Comparison of ENCODE assay signal across 8 mouse cellular contexts in genomic region chr4:131920141-131920594, GRCm38 (mm10). TPM values are rescaled to one million over a fixed set of nuclear protein-coding genes. Genes with fewer than 3 reads are reported as not detected.
DNase-seq lines count a peak whose midpoint lies in the region; ATAC-seq and TF ChIP-seq lines count a peak whose summit lies in the region.

No protein-coding gene starts in this region.

- no peak for TF ChIP-seq EP300 in ES-Bruce4 (IDR thresholded peaks at IDR 0.05; ENCODE audit: insufficient read depth, low read depth, low read length)
- no peak for TF ChIP-seq EP300 in heart, adult 2 months (IDR thresholded peaks at IDR 0.05; ENCODE audit: insufficient read depth, low read depth, low read length)

- H3K9me3 ChIP-seq in ES-Bruce4 (replicated peaks; ENCODE audit: control insufficient read depth, insufficient read depth, low read length, poor library complexity, severe bottlenecking), result no peaks in the 10 kb centered on the region
- H3K9me3 ChIP-seq in kidney, embryonic 14.5 days (ENCODE audit: control insufficient read depth, low read length), result no peaks in the 10 kb centered on the region

- DNase-seq in brain, embryonic 14.5 days (ENCODE audit: low read depth), result peak; percentile 40
- peak in 1 of 2 experiments; percentile 83 for DNase-seq in heart, adult 2 months
- DNase-seq in lung, postnatal 10 days, result peak; percentile 71
- DNase-seq in urinary bladder, postnatal 4 days (ENCODE audit: low spot score in 2 of 2), result peak; percentile 46 to 78
- DNase-seq in spleen, postnatal 14 days (ENCODE audit: low spot score in 2 of 2), result no peak
- DNase-seq in c-Kit-positive CD71-positive TER-119-positive erythroid progenitor cells, embryonic 14.5 days (ENCODE audit: low spot score), result no peak

- no peak for TF ChIP-seq POLR2A in ES-Bruce4 (IDR thresholded peaks at IDR 0.05; ENCODE audit: insufficient read depth, low read length)
- no peak for TF ChIP-seq POLR2A in brain, embryonic 14.5 days (IDR thresholded peaks at IDR 0.05; ENCODE audit: borderline replicate concordance, extremely low read depth, insufficient read depth, insufficient read length, poor library complexity, severe bottlenecking)
- TF ChIP-seq POLR2A in heart, adult 2 months (IDR thresholded peaks at IDR 0.05; ENCODE audit: insufficient read depth, low read depth, low read length), result 0 out of 2 replicates have a peak, but pooled peaks have one; percentile 33

- TF ChIP-seq CTCF in ES-Bruce4 (IDR thresholded peaks at IDR 0.05; ENCODE audit: low read depth, low read length), result no peak
- no peak for TF ChIP-seq CTCF in brain, embryonic 14.5 days (IDR thresholded peaks at IDR 0.05; ENCODE audit: borderline replicate concordance, extremely low read depth, insufficient read depth, insufficient read length)
- no peak for TF ChIP-seq CTCF in heart, adult 2 months (IDR thresholded peaks at IDR 0.05)

- no peaks in the 10 kb centered on the region for H3K4me1 ChIP-seq in ES-Bruce4 (ENCODE audit: control insufficient read depth, insufficient read depth, low read length)
- peaks cover 12% of the 10 kb centered on the region for H3K4me1 ChIP-seq in heart, adult 2 months (ENCODE audit: control insufficient read depth, insufficient read depth, low read length)
- H3K4me1 ChIP-seq in kidney, embryonic 14.5 days (ENCODE audit: control insufficient read depth, insufficient read depth, low read length), result peaks cover 55% of the 10 kb centered on the region

- peaks cover 11% of the 10 kb centered on the region for H3K27me3 ChIP-seq in ES-Bruce4 (ENCODE audit: control insufficient read depth, insufficient read depth, low read length, poor library complexity, severe bottlenecking)
- H3K27me3 ChIP-seq in heart, adult 2 months (ENCODE audit: control insufficient read depth, insufficient read depth, low read length), result no peaks in the 10 kb centered on the region
- peaks cover 27% of the 10 kb centered on the region for H3K27me3 ChIP-seq in kidney, embryonic 14.5 days (ENCODE audit: control insufficient read depth, insufficient read depth, low read length)

- no peak overlapping the region for H3K27ac ChIP-seq in ES-Bruce4 (ENCODE audit: insufficient read depth, low read length)
- peak overlapping the region; percentile 84 for H3K27ac ChIP-seq in heart, adult 2 months
- H3K27ac ChIP-seq in kidney, embryonic 14.5 days (ENCODE audit: low read depth, low read length), result peak overlapping the region; percentile 38; the same call in 1 of the 2 replicates

- H3K4me2 ChIP-seq in kidney, embryonic 14.5 days (replicated peaks; ENCODE audit: low read depth, low read length), result peak overlapping the region; percentile 89

- WGBS in heart, adult 2 months, result 11% methylated on average over 48 of the region's 51 CpGs
- WGBS in kidney, embryonic 14.5 days, result 2% methylated on average over 49 of the region's 51 CpGs

- intact Hi-C loops in heart, adult 2 months (cut with DNase I), result no loop called here

- peak overlapping the region; percentile 66 for H3K9ac ChIP-seq in ES-Bruce4 (ENCODE audit: low read depth, poor library complexity, severe bottlenecking)
- H3K9ac ChIP-seq in heart, adult 2 months (ENCODE audit: low read depth, low read length), result peak overlapping the region; percentile 78
- H3K9ac ChIP-seq in kidney, embryonic 14.5 days (ENCODE audit: low read depth, low read length), result peak overlapping the region; percentile 77

- H3K79me2 ChIP-seq in heart, adult 2 months (replicated peaks; ENCODE audit: control insufficient read depth, insufficient read depth, low read length), result no peaks in the 10 kb centered on the region

- peak overlapping the region; percentile 42 for H3K4me3 ChIP-seq in ES-Bruce4 (ENCODE audit: low read depth, low read length)
- H3K4me3 ChIP-seq in heart, adult 2 months, result peak overlapping the region; percentile 75
- peak overlapping the region; percentile 60 for H3K4me3 ChIP-seq in kidney, embryonic 14.5 days (ENCODE audit: low read length)

- no peak for ATAC-seq in kidney, embryonic 14.5 days (ENCODE audit: low FRiP score, low TSS enrichment)

- no peaks in the 10 kb centered on the region for H3K36me3 ChIP-seq in ES-Bruce4 (ENCODE audit: control insufficient read depth, insufficient read depth, low read length, poor library complexity, severe bottlenecking)
- no peaks in the 10 kb centered on the region for H3K36me3 ChIP-seq in heart, adult 2 months (ENCODE audit: control insufficient read depth, insufficient read depth, low read length)
- H3K36me3 ChIP-seq in kidney, embryonic 14.5 days (ENCODE audit: control insufficient read depth, insufficient read depth, low read length), result peaks cover 12% of the 10 kb centered on the region

RNA-seq across cellular contexts. Expression of gene Tmem200b, which starts 1.4 kb away (rescaled TPM):
- not detected in 2 replicates for polyA plus RNA-seq in ES-Bruce4 (2011; ENCODE audit: insufficient read depth, insufficient read length, low read depth, missing spikeins)
- polyA plus RNA-seq in brain, embryonic 14.5 days (2012; rRNA removed), result 1.0 and 1.1 TPM in 2 replicates
- total RNA-seq in heart, adult 2 months (2021), result 1 to 10 TPM; 7.3 to 7.4 TPM
- 6.9 and 10.4 TPM in 2 replicates for polyA plus RNA-seq in heart, adult 2 months (2012; rRNA removed)
- 1.8 and 2.1 TPM in 2 replicates for polyA plus RNA-seq in kidney, embryonic 14.5 days (2014; fragmentation: Nextera tagmentation; extraction: Ambion mirVana)

RNA-seq across cellular contexts. Expression of gene Srsf4, which starts 46.8 kb away (rescaled TPM):
- 71.4 and 74.5 TPM in 2 replicates for polyA plus RNA-seq in ES-Bruce4 (2011; ENCODE audit: insufficient read depth, insufficient read length, low read depth, missing spikeins)
- 93.0 and 117 TPM in 2 replicates for polyA plus RNA-seq in brain, embryonic 14.5 days (2012; rRNA removed)
- total RNA-seq in heart, adult 2 months (2021), result 10 to 100 TPM; 31.9 to 34.9 TPM
- 20.4 and 22.4 TPM in 2 replicates for polyA plus RNA-seq in heart, adult 2 months (2012; rRNA removed)
- 82.4 and 118 TPM in 2 replicates for polyA plus RNA-seq in kidney, embryonic 14.5 days (2014; fragmentation: Nextera tagmentation; extraction: Ambion mirVana)

Comparison
In these comparisons a context has a peak if more than half of its experiments do, and no peak if none do; other contexts are left out.
1. DNase-seq: peak in brain, embryonic 14.5 days (single experiment), lung, postnatal 10 days (single experiment) and urinary bladder, postnatal 4 days (2 of 2); none in spleen, postnatal 14 days (0 of 2) and c-Kit-positive CD71-positive TER-119-positive erythroid progenitor cells, embryonic 14.5 days (single experiment).
2. Peak in every context shown above with its lines, with median percentiles within 50 percentile points of each other: H3K4me3 ChIP-seq and H3K9ac ChIP-seq.